Mouse (Mus musculus) natural killer cell, adult 2 months (primary cell): ENCODE results near the gene Ndufb5.
"Not testable (repeated sequence)": the region's sequence is repeated elsewhere in the genome, so short reads cannot be mapped to it uniquely, and the experiment has no call there.

ENCODE experiments used
- DNase-seq, 2 experiments: peaks; one replicate each; pipeline ENCODE4 v3.0.0; 2022; ENCODE audit warnings: low spot score in 2 of 2

The Ndufb5 gene

DNA sequence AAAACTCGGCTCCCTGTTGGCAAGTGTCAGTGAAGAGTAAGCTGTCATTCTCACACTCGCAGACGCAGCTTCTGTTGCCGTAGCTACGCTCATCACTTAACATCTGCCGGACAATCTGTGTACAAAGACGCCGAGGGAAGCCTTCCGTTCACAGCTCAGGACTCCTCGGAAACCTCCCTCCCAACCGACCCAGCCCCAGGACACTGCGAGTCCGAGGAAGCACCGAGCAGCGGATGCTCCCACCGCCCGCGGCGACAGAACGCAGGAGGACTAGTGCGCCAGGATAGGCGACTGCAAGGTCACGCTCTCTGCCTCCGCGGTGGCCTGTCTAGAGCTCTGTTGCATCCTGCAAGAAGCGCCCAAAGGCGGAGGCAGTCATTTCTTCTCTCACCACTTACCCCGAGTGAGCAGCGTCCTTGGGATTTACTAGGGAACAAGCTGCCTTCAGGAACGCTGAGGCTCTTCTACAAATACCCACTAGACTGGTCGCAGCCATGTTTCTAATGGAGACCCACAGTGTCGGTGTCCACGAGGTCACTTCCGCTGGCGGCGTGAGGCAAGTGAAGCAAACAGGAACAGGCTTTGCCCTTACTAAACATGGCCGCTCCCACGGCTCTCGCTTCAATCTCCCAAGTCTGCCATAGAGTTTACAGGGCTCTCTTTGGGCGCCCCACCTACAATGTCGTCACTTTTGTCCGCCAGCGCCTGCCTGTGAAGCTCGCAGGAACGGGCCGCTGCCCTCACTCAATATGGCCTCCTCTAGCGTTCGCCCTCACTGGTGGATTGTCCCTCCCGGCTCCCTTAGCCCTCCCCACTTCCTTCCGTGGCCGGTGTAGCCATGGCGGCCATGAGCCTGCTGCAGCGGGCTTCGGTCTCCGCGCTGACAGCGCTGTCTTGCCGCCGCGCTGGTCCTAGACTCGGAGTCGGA lies at the start of gene Ndufb5:
Gene Ndufb5 (plus strand): TSS at position 747 of the 928 bp plus-strand sequence.
- peak; percentile 98 for DNase-seq

DNA sequence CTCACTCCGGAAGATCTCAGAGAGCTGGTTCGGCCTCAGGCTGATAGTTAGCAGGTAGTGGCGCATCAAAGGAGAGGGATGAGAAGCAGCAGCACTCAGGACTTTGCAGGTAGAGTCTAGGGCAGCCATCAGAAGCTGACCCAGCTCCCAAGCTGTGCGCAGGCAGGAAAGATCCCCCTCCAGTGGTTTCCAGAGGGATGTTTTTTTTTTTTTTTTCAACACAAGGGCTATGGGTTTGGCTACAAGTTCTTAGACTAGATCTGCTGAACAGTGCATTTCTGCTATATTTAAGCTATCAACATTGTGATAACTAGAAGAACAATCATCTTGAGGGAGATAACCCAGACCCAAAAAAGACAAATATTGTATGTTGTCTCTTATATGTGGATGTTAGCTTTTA lies 49.6 kb upstream of the Ndufb5 start:
- no peak for DNase-seq

GRCm38 (mm10) chr3:32689567-32689999 lies 47.2 kb upstream of the Ndufb5 start:
- no peak for DNase-seq

DNA sequence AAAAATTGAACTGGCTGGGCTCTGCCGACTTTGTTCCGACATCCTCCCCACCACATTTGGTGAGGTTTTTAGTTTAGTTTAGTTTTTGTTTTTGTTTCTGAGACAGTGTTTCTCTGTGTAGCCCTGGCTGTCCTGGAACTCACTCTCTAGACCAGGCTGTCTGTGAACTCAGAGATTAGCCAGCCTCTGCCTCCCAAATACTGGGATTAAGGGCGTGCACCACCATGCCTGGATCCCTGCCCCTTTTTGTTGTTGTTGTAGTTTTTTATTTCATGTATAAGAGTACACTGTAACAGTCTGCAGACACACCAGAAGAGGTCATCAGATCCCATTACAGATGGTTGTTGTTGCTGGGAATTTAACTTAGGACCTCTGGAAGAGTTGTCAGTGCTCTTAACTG lies 46.8 kb upstream of the Ndufb5 start:
- DNase-seq: no peak

DNA sequence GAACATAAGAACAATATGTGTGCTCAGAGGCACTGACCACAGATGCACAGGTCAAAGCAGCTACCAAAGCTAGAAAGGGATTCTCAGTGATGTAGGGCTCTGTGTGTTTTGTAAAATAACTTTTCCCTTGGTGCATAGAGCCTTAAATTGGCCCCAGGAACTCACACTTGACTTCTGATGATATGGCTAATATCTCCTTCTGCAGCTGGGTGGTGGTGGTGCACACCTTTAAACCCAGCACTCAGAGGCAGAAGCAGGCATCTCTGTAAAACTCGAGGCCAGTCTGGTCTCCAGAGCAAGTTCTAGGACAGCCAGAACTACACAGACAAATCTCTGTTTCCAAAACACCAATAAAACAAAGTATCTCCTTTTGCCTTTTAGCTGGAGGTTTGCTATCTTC lies 45.9 kb upstream of the Ndufb5 start:
- no peak for DNase-seq

DNA sequence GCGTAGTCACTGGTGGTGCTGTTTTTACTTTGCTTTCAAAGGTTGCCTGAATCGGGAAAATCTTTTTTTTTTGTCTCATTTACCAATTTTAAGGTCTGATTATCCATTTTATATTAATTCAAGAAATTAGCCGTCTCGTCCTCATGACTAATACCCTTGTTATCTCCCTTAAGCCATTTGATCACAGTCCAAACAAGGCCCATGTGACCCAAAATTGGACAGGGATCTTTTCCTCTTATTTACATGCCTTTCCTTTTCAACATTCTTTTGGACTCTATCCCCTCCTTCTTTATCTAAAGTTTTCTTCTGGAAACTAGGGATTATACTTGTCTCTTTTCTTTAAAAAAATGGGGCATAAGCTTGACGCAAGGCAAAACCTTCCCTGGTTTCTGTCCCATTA lies 44.9 kb upstream of the Ndufb5 start:
- DNase-seq: no peak

DNA sequence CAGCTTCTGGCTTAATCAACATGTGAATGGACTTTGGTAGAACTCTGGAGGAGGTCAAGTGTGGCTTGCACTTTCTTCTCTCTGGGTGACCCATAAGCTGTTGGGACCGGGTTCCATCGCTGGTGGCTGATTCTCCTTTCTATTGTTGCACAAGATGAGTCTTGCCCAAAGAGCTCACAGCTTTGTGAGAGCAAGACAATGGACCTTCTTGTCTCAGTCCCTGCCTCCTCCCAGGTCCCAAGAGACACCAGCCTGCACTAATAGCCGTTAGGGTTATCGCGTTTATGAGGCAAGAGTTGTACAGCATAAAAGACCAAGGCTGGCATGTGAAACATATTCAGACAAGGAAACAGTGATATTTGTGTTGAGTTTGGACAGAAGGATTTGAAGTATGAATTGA lies 42.6 kb upstream of the Ndufb5 start:
- no peak for DNase-seq

GRCm38 (mm10) chr3:32694737-32695582 lies 41.8 kb upstream of the Ndufb5 start:
- DNase-seq: no peak

DNA sequence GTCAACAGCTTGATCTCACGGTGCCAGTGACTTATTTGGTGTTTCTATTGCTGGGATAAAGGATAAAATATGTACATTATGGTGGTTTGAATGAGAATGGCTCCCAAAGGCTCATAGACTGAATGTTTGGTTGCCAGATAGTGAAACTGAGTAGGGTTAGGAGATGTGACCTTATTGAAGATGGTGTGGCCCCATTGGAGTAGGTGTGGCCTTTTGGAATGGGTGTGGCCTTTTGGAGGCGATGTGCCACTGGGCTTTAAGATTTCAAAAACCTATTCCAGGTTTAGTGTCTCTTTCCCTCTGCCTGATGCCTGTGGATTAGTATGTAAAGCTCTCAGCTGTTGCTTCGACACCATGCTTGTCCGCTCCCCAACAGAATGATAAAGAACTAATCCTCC lies 41.2 kb upstream of the Ndufb5 start:
- no peak for DNase-seq

DNA sequence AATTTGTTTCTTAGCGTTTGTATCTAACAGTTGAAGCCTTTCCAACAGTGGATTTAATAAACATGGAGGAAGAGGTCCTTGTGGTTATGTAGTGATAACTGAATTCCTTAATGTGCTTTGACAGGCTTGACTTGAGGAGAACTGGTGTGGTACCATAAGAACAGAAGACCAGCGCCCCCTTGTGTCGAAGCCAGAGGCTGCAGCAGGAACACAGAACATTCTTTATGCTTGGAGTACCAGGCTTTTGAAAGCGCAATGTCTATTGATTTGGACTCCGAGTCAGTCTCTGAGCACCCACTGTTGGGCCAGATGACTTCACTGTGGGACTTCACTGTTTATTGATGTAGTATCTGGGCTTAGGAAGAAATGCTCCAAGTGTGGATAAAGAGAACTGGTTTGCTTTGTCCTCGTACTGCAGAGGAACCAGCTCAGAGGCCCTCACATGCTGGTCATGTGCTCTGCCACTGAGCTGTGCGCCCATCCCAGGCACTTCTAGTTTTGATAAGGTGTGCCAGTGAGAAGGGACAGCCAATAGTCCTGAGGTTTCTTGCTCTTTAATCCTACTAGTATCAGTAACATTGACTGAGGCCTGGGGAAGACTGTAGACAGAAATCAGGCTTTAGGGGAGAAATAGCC lies 38.4 kb upstream of the Ndufb5 start:
- peak; percentile 68 to 79 for DNase-seq

DNA sequence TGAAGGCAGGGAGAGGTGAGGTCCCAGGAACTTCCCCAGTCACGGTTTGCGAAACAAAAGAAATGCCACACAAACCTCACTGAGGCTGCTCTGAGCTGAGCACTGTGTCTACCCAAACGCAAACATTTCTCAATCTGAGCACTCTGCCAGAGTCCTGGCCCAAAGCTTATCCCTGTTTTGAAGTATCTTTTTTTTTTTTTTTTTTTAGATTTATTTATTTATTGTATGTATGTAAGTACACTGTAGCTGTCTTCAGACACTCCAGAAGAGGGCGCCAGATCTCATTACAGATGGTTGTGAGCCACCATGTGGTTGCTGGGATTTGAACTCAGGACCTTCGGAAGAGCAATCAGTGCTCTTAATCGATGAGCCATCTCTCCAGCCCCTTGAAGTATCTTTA lies 32.8 kb upstream of the Ndufb5 start:
- DNase-seq: not testable (repeated sequence)

DNA sequence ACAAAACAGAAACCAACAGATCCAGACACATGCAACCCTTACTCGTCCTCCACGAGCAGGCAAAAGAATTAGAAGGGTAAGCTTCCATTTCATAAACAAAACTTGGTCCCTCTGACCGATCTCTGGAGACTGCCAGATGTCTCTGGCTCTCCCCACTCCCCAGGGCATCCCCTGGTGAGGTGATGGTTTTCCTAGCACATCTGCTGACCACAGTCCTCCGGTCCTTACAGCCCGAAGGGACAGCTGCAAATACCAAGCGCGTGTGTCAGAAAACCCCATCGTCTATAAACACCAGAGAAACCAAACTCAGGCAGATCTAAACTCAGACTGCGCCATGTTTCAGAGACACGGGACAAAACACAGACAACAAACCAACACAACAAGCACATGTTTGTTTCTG lies 32.2 kb upstream of the Ndufb5 start:
- not testable (repeated sequence) for DNase-seq

GRCm38 (mm10) chr3:32705647-32706348 lies 31.0 kb upstream of the Ndufb5 start, which contains the start of gene Actl6a:
Actl6a (plus strand) TSS chr3:32706298.
- DNase-seq: not testable (repeated sequence)

- DNase-seq: no peak
Measured at GRCm38 (mm10) chr3:32708052-32708367, 28.8 kb upstream of the Ndufb5 start.

GRCm38 (mm10) chr3:32708368-32709231 lies 28.2 kb upstream of the Ndufb5 start:
- DNase-seq: peak; percentile 98 to 99

- DNase-seq: no peak
Measured at GRCm38 (mm10) chr3:32709388-32709787, 27.4 kb upstream of the Ndufb5 start.

GRCm38 (mm10) chr3:32713711-32714110 lies 23.1 kb upstream of the Ndufb5 start:
- no peak for DNase-seq

DNA sequence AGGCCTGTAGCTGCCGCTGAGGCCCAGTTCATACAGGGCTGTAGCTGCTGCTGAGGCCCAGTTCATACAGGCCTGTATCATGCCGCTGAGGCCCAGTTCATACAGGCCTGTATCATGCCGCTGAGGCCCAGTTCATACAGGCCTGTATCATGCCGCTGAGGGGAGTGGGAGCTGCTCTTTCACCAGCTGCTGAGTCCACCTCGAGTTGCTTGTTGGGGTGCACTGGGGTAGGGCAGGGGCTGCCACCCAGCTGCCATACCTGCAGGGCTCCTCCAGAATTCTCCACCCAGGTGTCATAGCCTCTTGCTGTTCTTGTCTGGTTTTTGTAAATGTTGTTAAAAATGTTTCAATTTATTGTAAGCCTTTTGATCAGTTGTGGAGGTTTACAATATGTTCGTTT lies 19.4 kb upstream of the Ndufb5 start:
- DNase-seq: not testable (repeated sequence)

- no peak for DNase-seq
Measured at GRCm38 (mm10) chr3:32718271-32718670, 18.5 kb upstream of the Ndufb5 start.

DNA sequence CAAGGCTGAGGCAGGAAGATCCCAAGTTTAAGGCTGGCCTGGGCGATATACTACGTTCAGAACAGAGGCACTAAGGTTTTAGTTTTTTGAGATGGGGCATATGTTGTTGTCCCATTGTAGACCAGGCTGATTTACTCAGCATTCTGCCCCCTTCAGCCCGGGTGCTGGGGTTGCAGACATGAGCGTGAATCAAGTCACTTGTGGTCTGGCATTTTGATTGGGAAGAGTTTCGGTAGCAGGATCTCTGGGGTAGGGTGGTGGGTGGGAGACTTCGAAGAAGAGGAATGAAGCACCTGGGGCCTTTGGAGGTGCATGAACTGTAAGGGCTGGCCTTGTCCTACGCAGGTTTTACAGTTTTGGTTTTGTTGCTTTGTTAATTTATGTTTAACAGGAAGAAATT lies 12.6 kb upstream of the Ndufb5 start:
- DNase-seq: no peak

- no peak for DNase-seq
Measured at GRCm38 (mm10) chr3:32725951-32726350, 10.8 kb upstream of the Ndufb5 start.
